Mouse (Mus musculus) monocyte, adult 2 months (primary cell): ENCODE data around the gene Vmn2r116.
"Not testable (repeated sequence)": the region's sequence is repeated elsewhere in the genome, so short reads cannot be mapped to it uniquely, and the experiment has no call there.

Experiments used
- DNase-seq, 2 experiments: peaks; one replicate each; pipeline ENCODE4 v3.0.0; 2022; ENCODE audit warnings: low spot score in 2 of 2, low read depth in 1 of 2

The Vmn2r116 gene

GRCm38 (mm10) chr17:23384304-23384703, at the start of gene Vmn2r116:
Vmn2r116 (plus strand) TSS chr17:23384604.
- not testable (repeated sequence) for DNase-seq

GRCm38 (mm10) chr17:23343441-23343840, 41.0 kb upstream of the Vmn2r116 start, which contains the start of gene Vmn2r115:
Vmn2r115 (plus strand) TSS chr17:23343741.
- DNase-seq: not testable (repeated sequence)

- DNase-seq: no peak
These were observed 32.8 kb upstream of the Vmn2r116 start for GRCm38 (mm10) chr17:23351644-23352043.

GRCm38 (mm10) chr17:23433150-23433679, 48.8 kb downstream of the Vmn2r116 start:
- no peak for DNase-seq
